Mouse (Mus musculus): ENCODE results near the gene Tns3.
"Not testable (repeated sequence)": the region's sequence is repeated elsewhere in the genome, so short reads cannot be mapped to it uniquely, and the experiment has no call there.

Tns3 gene

GRCm38 (mm10) chr11:8569232-8570028 lies 94.9 kb downstream of the Tns3 start:
- DNase-seq: no peak

GRCm38 (mm10) chr11:8568829-8569228 lies 95.5 kb downstream of the Tns3 start:
- DNase-seq: no peak

GRCm38 (mm10) chr11:8566250-8566853 lies 98.0 kb downstream of the Tns3 start:
- DNase-seq: no peak

- DNase-seq: no peak
Measured at GRCm38 (mm10) chr11:8558761-8559282, 105.5 kb downstream of the Tns3 start.

GRCm38 (mm10) chr11:8558258-8558657 lies 106.1 kb downstream of the Tns3 start:
- DNase-seq: no peak

GRCm38 (mm10) chr11:8557006-8557405 lies 107.3 kb downstream of the Tns3 start:
- no peak for DNase-seq

- no peak for DNase-seq
Measured at GRCm38 (mm10) chr11:8551710-8552109, 112.6 kb downstream of the Tns3 start.

GRCm38 (mm10) chr11:8547661-8548060 lies 116.7 kb downstream of the Tns3 start:
- no peak for DNase-seq

GRCm38 (mm10) chr11:8545798-8546197 lies 118.5 kb downstream of the Tns3 start:
- no peak for DNase-seq

- no peak for DNase-seq
Measured at GRCm38 (mm10) chr11:8544355-8544754, 120.0 kb downstream of the Tns3 start.

GRCm38 (mm10) chr11:8541222-8541815 lies 123.0 kb downstream of the Tns3 start:
- no peak for DNase-seq

GRCm38 (mm10) chr11:8539593-8540265 lies 124.6 kb downstream of the Tns3 start:
- no peak for DNase-seq

- no peak for DNase-seq
Measured at GRCm38 (mm10) chr11:8537013-8537614, 127.2 kb downstream of the Tns3 start.

GRCm38 (mm10) chr11:8534893-8535292 lies 129.4 kb downstream of the Tns3 start:
- DNase-seq: peak; percentile 39

- DNase-seq: not testable (repeated sequence)
Measured at GRCm38 (mm10) chr11:8532771-8533170, 131.6 kb downstream of the Tns3 start.

- no peak for DNase-seq
Measured at GRCm38 (mm10) chr11:8532112-8532747, 132.1 kb downstream of the Tns3 start.

GRCm38 (mm10) chr11:8530506-8530905 lies 133.8 kb downstream of the Tns3 start:
- no peak for DNase-seq

GRCm38 (mm10) chr11:8530036-8530435 lies 134.3 kb downstream of the Tns3 start:
- DNase-seq: no peak

- DNase-seq: no peak
Measured at GRCm38 (mm10) chr11:8525463-8526145, 138.7 kb downstream of the Tns3 start.

GRCm38 (mm10) chr11:8523344-8524126 lies 140.8 kb downstream of the Tns3 start:
- peak; percentile 80 for DNase-seq
